Mouse (Mus musculus) kidney, postnatal 25 days (tissue): ENCODE results near the gene Gsdma2.

Experiments used
- DNase-seq, 2 experiments: peaks; one replicate each; pipeline ENCODE4 v3.0.0; 2021; ENCODE audit warnings: mixed read lengths in 2 of 2

Gene Gsdma2

DNA sequence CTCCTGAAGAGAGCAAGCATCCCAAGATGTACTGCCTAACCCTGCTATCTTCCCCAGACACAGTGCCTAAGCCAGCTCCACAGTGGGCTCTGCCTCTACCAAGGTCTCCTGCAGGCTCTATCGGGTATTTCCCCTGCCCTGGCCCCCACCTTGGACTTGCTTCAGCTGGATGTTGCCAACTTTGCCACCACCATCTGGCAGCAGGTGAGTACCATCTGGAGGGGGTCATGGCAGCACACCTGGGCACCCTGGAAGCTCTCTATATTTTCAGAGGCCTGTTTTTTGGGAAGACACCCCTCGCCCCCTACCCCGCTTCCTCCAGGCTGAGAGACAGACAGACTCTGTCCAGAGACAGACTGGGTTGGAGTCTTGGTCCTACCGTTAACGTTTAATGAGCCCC lies 55.8 kb downstream of the Gsdma2 start:
- DNase-seq, result no peak

DNA sequence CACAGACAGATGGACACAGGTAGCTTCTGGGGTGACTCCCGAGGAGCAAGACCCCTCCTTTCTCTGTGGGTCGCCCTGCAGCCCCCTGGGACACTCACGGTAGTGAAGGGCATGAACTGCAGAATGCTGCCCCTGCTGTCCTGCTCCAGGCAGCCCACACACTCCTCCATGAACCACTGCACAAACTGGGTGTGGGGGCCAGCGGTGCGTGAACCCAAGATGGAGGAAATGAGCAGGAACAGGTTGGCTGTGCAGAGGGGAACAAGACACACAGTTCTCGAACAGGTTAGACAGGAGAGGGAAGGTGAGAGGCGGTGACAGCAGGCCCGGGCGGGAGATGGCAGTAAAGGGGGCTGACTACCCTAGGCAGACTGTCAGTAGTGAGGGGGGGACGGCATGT lies 58.5 kb downstream of the Gsdma2 start:
- no peak for DNase-seq
